Mouse (Mus musculus) embryonic facial prominence, embryonic 13.5 days (tissue): ENCODE results near the gene Snx14. TPM values are rescaled to one million over a fixed set of nuclear protein-coding genes. Genes with fewer than 3 reads are reported as not detected.

Source experiments
- ATAC-seq: fragments of 200-750 bp; cut with Nextera tagmentation; 2 replicates; pipeline ENCODE4 v1.8.0; 2017; ENCODE audit warnings: low read depth; ENCODE audit not compliant: insufficient number of reproducible peaks, insufficient read depth, low FRiP score, low TSS enrichment
- H3K27ac ChIP-seq: fragments of 300-500 bp; sonication (generic); 2 replicates; pipeline ENCODE4 v1.5.1; 2015; ENCODE audit warnings: moderate library complexity, mild to moderate bottlenecking, inconsistent platforms
- H3K27me3 ChIP-seq: fragments of 300-500 bp; sonication (generic); 2 replicates; pipeline ENCODE4 v1.6.1; 2015; ENCODE audit warnings: mild to moderate bottlenecking, inconsistent platforms
- H3K36me3 ChIP-seq: fragments of 300-500 bp; sonication (generic); 2 replicates; pipeline ENCODE4 v1.6.1; 2015; ENCODE audit warnings: mild to moderate bottlenecking, inconsistent platforms
- H3K4me1 ChIP-seq: fragments of 300-500 bp; sonication (generic); 2 replicates; pipeline ENCODE4 v1.6.1; 2015; ENCODE audit warnings: inconsistent platforms
- H3K4me2 ChIP-seq: fragments of 300-500 bp; sonication (generic); 2 replicates; pipeline ENCODE4 v1.6.1; 2015; ENCODE audit warnings: moderate library complexity, mild to moderate bottlenecking, inconsistent platforms
- H3K4me3 ChIP-seq: fragments of 300-500 bp; sonication (generic); 2 replicates; pipeline ENCODE4 v1.5.1; 2015; ENCODE audit warnings: mild to moderate bottlenecking, inconsistent platforms
- H3K9ac ChIP-seq: fragments of 300-500 bp; sonication (generic); 2 replicates; pipeline ENCODE4 v1.6.1; 2015; ENCODE audit warnings: mild to moderate bottlenecking, inconsistent platforms
- H3K9me3 ChIP-seq: fragments of 300-500 bp; sonication (generic); 2 replicates; pipeline ENCODE4 v1.6.1; 2016; ENCODE audit warnings: inconsistent platforms
- WGBS: fragments of 180-500 bp; shearing (Covaris S2); methylation state at CpG from one replicate; pipeline ENCODE4 v1.1.7; 2015; ENCODE audit warnings: mixed read lengths; 5-methylcytosine and 5-hydroxymethylcytosine counted together
- polyA plus RNA-seq: library from polyadenylated mRNA; unstranded; fragments of >200 nt; fragmentation: Nextera tagmentation; extraction: Ambion mirVana; gene quantifications from 2 replicates; pipeline ENCODE4 v1.2.1, GENCODE M21; 2015

Gene Snx14
- polyA plus RNA-seq, 1 experiment from 2014 or later = 23.6 TPM

GRCm38 (mm10) chr9:88362055-88362850 lies 76.5 kb downstream of the Snx14 start:
- Histone ChIP-seq H3K27ac (no peak overlapping the region; the same call in 1 of the 2 replicates), H3K9me3 (no peaks in the 10 kb centered on the region), H3K4me1 (no peaks in the 10 kb centered on the region; the same call in 1 of the 2 replicates), H3K4me3 (no peak overlapping the region), H3K36me3 (0 out of 2 replicates have a peak, but pooled peaks cover 4% of the 10 kb centered on the region), H3K4me2 (no peak overlapping the region), H3K9ac (no peak overlapping the region), H3K27me3 (no peaks in the 10 kb centered on the region)
- ATAC-seq = no peak
- 23% methylated on average over 5 of the region's 5 CpGs for WGBS

GRCm38 (mm10) chr9:88361211-88361909 lies 77.4 kb downstream of the Snx14 start:
- Histone ChIP-seq H3K36me3 (0 out of 2 replicates have a peak, but pooled peaks cover 4% of the 10 kb centered on the region), H3K27me3 (no peaks in the 10 kb centered on the region), H3K4me2 (no peak overlapping the region), H3K4me1 (no peaks in the 10 kb centered on the region; the same call in 1 of the 2 replicates), H3K4me3 (no peak overlapping the region), H3K9me3 (no peaks in the 10 kb centered on the region), H3K27ac (0 out of 2 replicates have a peak overlapping the region, but pooled peaks have one; percentile 11), H3K9ac (no peak overlapping the region)
- 78% methylated on average over 14 of the region's 14 CpGs for WGBS
- ATAC-seq = no peak

GRCm38 (mm10) chr9:88359140-88359539 lies 79.6 kb downstream of the Snx14 start:
- 87% methylated on average over 2 of the region's 2 CpGs for WGBS
- Histone ChIP-seq H3K27me3 (no peaks in the 10 kb centered on the region), H3K9me3 (no peaks in the 10 kb centered on the region), H3K4me3 (no peak overlapping the region), H3K4me2 (no peak overlapping the region), H3K9ac (no peak overlapping the region), H3K36me3 (no peaks in the 10 kb centered on the region), H3K4me1 (no peaks in the 10 kb centered on the region; the same call in 1 of the 2 replicates), H3K27ac (no peak overlapping the region)
- no peak for ATAC-seq

GRCm38 (mm10) chr9:88357173-88357572 lies 81.6 kb downstream of the Snx14 start:
- Histone ChIP-seq H3K4me2 (no peak overlapping the region), H3K27ac (no peak overlapping the region), H3K9me3 (no peaks in the 10 kb centered on the region), H3K36me3 (no peaks in the 10 kb centered on the region), H3K4me3 (no peak overlapping the region), H3K9ac (no peak overlapping the region), H3K27me3 (no peaks in the 10 kb centered on the region), H3K4me1 (peaks cover 13% of the 10 kb centered on the region)
- 67% methylated on average over 3 of the region's 3 CpGs for WGBS
- no peak for ATAC-seq

GRCm38 (mm10) chr9:88353459-88353858 lies 85.3 kb downstream of the Snx14 start:
- Histone ChIP-seq H3K9me3 (no peaks in the 10 kb centered on the region), H3K27ac (no peak overlapping the region), H3K27me3 (0 out of 2 replicates have a peak, but pooled peaks cover 3% of the 10 kb centered on the region), H3K36me3 (no peaks in the 10 kb centered on the region), H3K4me3 (no peak overlapping the region), H3K4me2 (no peak overlapping the region), H3K9ac (no peak overlapping the region), H3K4me1 (peaks cover 19% of the 10 kb centered on the region)
- 89% methylated on average over 7 of the region's 7 CpGs for WGBS
- ATAC-seq = no peak

DNA sequence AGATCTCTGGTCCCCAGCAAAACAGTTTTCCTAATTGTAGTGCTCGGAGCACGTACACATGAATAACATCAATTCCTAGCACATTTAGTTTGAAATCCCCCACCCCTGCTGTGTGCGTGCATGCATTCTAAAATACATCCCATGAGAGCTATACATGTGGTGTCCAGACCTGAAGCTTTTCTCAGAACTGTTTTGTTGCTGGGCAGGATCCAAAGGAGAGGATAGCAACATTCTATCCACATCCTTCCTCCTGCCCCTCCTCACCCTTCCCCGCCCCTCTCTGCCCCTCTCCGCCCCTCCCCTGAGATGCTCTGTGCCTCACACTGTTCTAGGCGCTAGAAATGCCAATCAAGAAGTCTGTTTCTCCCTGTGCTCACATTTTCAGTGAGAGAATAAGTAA lies 86.0 kb downstream of the Snx14 start:
- ATAC-seq = 0 out of 2 replicates have a peak, but pooled peaks have one; percentile 22
- Histone ChIP-seq H3K27ac (peak overlapping the region; percentile 22; the same call in 1 of the 2 replicates), H3K4me1 (peaks cover 19% of the 10 kb centered on the region), H3K9me3 (no peaks in the 10 kb centered on the region), H3K36me3 (no peaks in the 10 kb centered on the region), H3K27me3 (0 out of 2 replicates have a peak, but pooled peaks cover 3% of the 10 kb centered on the region), H3K4me2 (no peak overlapping the region), H3K4me3 (no peak overlapping the region), H3K9ac (no peak overlapping the region)
- WGBS = 48% methylated on average over 6 of the region's 6 CpGs

- no peaks in the 10 kb centered on the region for H3K9me3 ChIP-seq
These were observed 87.6 kb downstream of the Snx14 start for GRCm38 (mm10) chr9:88351163-88351562.

DNA sequence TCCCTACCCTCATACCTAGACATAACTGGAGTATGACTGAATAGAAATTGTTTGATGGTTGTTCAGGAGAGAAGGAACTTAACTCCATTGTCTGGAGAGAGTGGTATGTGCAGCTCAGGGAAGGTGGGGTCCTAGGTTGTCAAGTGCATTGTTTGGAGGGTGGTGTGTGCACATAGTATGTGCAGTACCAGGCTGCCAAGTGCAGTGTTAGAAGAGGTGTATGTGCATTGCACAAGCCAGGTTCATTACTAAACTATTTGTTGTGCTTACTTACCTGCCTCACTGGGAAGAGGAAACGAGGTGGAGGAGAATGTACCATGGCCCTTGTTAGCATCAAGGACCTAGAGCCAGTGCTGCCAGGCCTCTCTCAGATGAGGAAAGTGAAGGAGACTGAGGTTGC lies 88.4 kb downstream of the Snx14 start:
- Histone ChIP-seq H3K36me3 (no peaks in the 10 kb centered on the region), H3K27me3 (0 out of 2 replicates have a peak, but pooled peaks cover 3% of the 10 kb centered on the region), H3K4me1 (peaks cover 19% of the 10 kb centered on the region), H3K4me2 (no peak overlapping the region), H3K4me3 (no peak overlapping the region), H3K9ac (no peak overlapping the region), H3K27ac (no peak overlapping the region), H3K9me3 (no peaks in the 10 kb centered on the region)
- ATAC-seq = no peak
- WGBS = 54% methylated on average over 1 of the region's 1 CpGs

More at GRCm38 (mm10) chr9:88351163-88351562, 87.6 kb downstream of the Snx14 start:
- Histone ChIP-seq H3K4me2 (no peak overlapping the region), H3K9ac (no peak overlapping the region), H3K36me3 (no peaks in the 10 kb centered on the region), H3K27ac (no peak overlapping the region), H3K27me3 (0 out of 2 replicates have a peak, but pooled peaks cover 3% of the 10 kb centered on the region), H3K4me3 (no peak overlapping the region), H3K4me1 (peaks cover 19% of the 10 kb centered on the region)
- ATAC-seq = no peak
- WGBS = 49% methylated on average over 3 of the region's 3 CpGs

- no peak overlapping the region for H3K4me3 ChIP-seq
- H3K36me3 ChIP-seq = no peaks in the 10 kb centered on the region
- 80% methylated on average over 6 of the region's 6 CpGs for WGBS
- no peak overlapping the region for H3K27ac ChIP-seq
- H3K9me3 ChIP-seq = no peaks in the 10 kb centered on the region
- no peak for ATAC-seq
- H3K9ac ChIP-seq = no peak overlapping the region
- 0 out of 2 replicates have a peak, but pooled peaks cover 3% of the 10 kb centered on the region for H3K27me3 ChIP-seq
- H3K4me2 ChIP-seq = no peak overlapping the region
- H3K4me1 ChIP-seq = peaks cover 19% of the 10 kb centered on the region
These were observed 90.1 kb downstream of the Snx14 start for GRCm38 (mm10) chr9:88348623-88349022.

DNA sequence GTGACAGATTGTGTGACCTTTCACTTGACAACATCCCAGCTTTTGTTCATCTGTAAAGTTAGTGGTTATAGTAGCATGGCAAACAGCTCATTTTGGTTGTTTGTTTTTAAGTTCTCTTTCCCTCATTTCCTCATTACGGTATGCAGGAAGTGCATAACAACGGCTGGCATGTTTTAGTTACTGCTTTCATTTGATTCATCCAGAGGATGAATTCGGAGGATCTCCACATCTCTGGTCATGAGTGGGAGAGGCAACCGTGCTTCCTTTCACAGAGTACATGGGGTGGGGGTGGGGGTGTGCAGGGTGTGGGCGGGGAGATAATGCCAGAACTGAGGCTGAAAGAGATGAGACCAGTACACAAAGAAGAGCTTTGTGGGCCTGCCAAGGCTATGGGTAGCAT lies 91.9 kb downstream of the Snx14 start:
- Histone ChIP-seq H3K27me3 (0 out of 2 replicates have a peak, but pooled peaks cover 3% of the 10 kb centered on the region), H3K9ac (no peak overlapping the region), H3K4me1 (peaks cover 5% of the 10 kb centered on the region), H3K27ac (no peak overlapping the region), H3K36me3 (no peaks in the 10 kb centered on the region), H3K9me3 (no peaks in the 10 kb centered on the region), H3K4me2 (no peak overlapping the region), H3K4me3 (no peak overlapping the region)
- WGBS = 58% methylated on average over 5 of the region's 5 CpGs
- ATAC-seq = no peak

- H3K27ac ChIP-seq = no peak overlapping the region
- WGBS = 86% methylated on average over 2 of the region's 2 CpGs
- no peaks in the 10 kb centered on the region for H3K36me3 ChIP-seq
- no peaks in the 10 kb centered on the region for H3K27me3 ChIP-seq
- H3K9ac ChIP-seq = no peak overlapping the region
- H3K4me3 ChIP-seq = no peak overlapping the region
- no peaks in the 10 kb centered on the region for H3K4me1 ChIP-seq
- ATAC-seq = no peak
- no peaks in the 10 kb centered on the region for H3K9me3 ChIP-seq
- no peak overlapping the region for H3K4me2 ChIP-seq
These were observed 94.3 kb downstream of the Snx14 start for GRCm38 (mm10) chr9:88344424-88344823.
